Mouse (Mus musculus): ENCODE results near the gene Gtf2a1. TPM values are rescaled to one million over a fixed set of nuclear protein-coding genes. Genes with fewer than 3 reads are reported as not detected.

The Gtf2a1 gene
- total RNA-seq (2023), result 10 to 100 TPM; 50.8 to 58.6 TPM

GRCm38 (mm10) chr12:91589847-91590690, at the start of gene Gtf2a1:
Gene Gtf2a1 (minus strand): TSS chr12:91590487.

Other genes with a start within 250 kb of the Gtf2a1 start
- 10 to 100 TPM; 22.3 to 27.7 TPM for gene Cep128, start 206.1 kb downstream of the Gtf2a1 start, total RNA-seq (2023)
- not detected for gene Tshr, start 205.9 kb downstream of the Gtf2a1 start, total RNA-seq (2023)
- 1 to 10 TPM in 1 of 2 experiments, under 1 TPM in 1; 0.62 to 1.1 TPM for gene Ston2, start 197.9 kb upstream of the Gtf2a1 start, total RNA-seq (2023)

All from B cell, adult 67 days (primary cell).